Mouse (Mus musculus): ENCODE measurements around the gene Abcc4. TPM values are rescaled to one million over a fixed set of nuclear protein-coding genes. Genes with fewer than 3 reads are reported as not detected.
A peak's percentile ranks its signal among the peaks of the same experiment; 100 is the strongest.

Gene Abcc4
- total and polyA plus RNA-seq, 3 experiments, result 10.4 to 28.7 (median 26.5) TPM

DNA sequence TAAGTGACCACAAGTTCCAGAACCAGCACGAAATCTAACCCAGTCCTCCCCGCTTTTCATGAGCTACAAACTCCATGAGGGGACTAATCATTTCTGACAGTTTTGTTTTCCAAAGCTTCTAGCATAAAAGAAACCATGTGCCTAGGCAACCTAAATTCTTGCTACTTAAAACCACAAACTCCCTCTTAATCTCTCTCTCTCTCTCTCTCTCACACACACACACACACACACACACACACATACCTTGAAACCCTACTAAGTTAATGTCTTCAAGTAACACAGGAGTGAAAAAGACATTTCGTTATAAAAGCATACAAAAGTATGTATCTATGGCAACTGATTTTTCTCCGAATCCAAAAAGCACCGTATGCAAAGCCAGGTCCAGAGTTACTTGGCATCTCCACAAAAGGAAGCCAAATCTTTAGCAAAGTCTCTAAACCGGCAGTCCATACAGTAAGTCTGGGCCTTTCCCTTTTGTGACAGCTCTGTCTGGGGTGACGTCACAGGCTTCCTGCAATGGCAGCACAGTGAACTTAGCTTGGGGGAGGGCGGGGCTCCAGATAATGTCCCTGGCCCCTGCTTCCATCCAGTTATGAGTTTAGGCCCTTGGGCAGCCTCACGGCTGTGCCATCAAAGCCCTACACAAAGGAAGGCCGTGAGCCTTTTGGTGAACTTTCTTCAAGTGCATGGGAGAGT is 23.5 kb downstream of the Abcc4 start:
- peak; percentile 57 for TF ChIP-seq MAZ (IDR thresholded peaks at IDR 0.05; ENCODE audit: low read depth, low read length)
- TF ChIP-seq RAD21 (IDR thresholded peaks at IDR 0.05; ENCODE audit: low read depth, low read length), result no peak
- TF ChIP-seq ELF1 (IDR thresholded peaks at IDR 0.05; ENCODE audit: low read depth, low read length), result peak; percentile 57; the same call in 1 of the 2 replicates
- 0 out of 2 replicates have a peak, but pooled peaks have one; percentile 27 for TF ChIP-seq MYC (IDR thresholded peaks at IDR 0.05; ENCODE audit: low read depth, low read length)
- TF ChIP-seq EP300 (IDR thresholded peaks at IDR 0.05; ENCODE audit: low read length), result no peak; the same call in none of the 2 replicates
- TF ChIP-seq SIN3A (IDR thresholded peaks at IDR 0.05; ENCODE audit: low read length), result peak; percentile 66
- TF ChIP-seq ZNF384 (IDR thresholded peaks at IDR 0.05; ENCODE audit: low read depth, low read length), result no peak
- TF ChIP-seq ZC3H11A (IDR thresholded peaks at IDR 0.05; ENCODE audit: low read depth, low read length), result no peak
- no peak for TF ChIP-seq E2F4 (IDR thresholded peaks at IDR 0.05; ENCODE audit: insufficient replicate concordance, low read depth, low read length)
- no peak for TF ChIP-seq USF1 (IDR thresholded peaks at IDR 0.05; ENCODE audit: low read depth, low read length)
- TF ChIP-seq TBP (conservative IDR thresholded peaks at IDR 0.05; ENCODE audit: low read depth, low read length), result no peak
- TF ChIP-seq MXI1 (IDR thresholded peaks at IDR 0.05; ENCODE audit: low read depth, low read length), result peak; percentile 78; the same call in 1 of the 2 replicates
- no peak for TF ChIP-seq ZKSCAN1 (IDR thresholded peaks at IDR 0.05; ENCODE audit: borderline replicate concordance, low read depth, low read length)
- 0 out of 2 replicates have a peak, but pooled peaks have one; percentile 58 for TF ChIP-seq MEF2A (IDR thresholded peaks at IDR 0.05; ENCODE audit: borderline replicate concordance, low read depth, low read length)
- TF ChIP-seq KAT2A (IDR thresholded peaks at IDR 0.05; ENCODE audit: insufficient replicate concordance, low read length), result no peak
- TF ChIP-seq ETS1 (conservative IDR thresholded peaks at IDR 0.05; ENCODE audit: low read depth, low read length), result peak; percentile 60
- no peak for TF ChIP-seq USF2 (conservative IDR thresholded peaks at IDR 0.05; ENCODE audit: low read depth, low read length)
- TF ChIP-seq NELFE (IDR thresholded peaks at IDR 0.05; ENCODE audit: low read depth, low read length), result peak; percentile 41; the same call in 1 of the 2 replicates
- peak; percentile 78; the same call in 1 of the 2 replicates for TF ChIP-seq MAX (IDR thresholded peaks at IDR 0.05; ENCODE audit: low read length)
- TF ChIP-seq TCF12 (IDR thresholded peaks at IDR 0.05; ENCODE audit: low read depth, low read length), result peak; percentile 27; the same call in 1 of the 2 replicates
- no peak for TF ChIP-seq POLR2AphosphoS2 (IDR thresholded peaks at IDR 0.05; ENCODE audit: low read depth, low read length)
- TF ChIP-seq HCFC1 (IDR thresholded peaks at IDR 0.05; ENCODE audit: low read depth, low read length), result no peak
- TF ChIP-seq CHD1 (IDR thresholded peaks at IDR 0.05; ENCODE audit: low read depth, low read length), result no peak; the same call in 1 of the 2 replicates
- peak; percentile 54; the same call in 1 of the 2 replicates for TF ChIP-seq JUND (conservative IDR thresholded peaks at IDR 0.05; ENCODE audit: low read depth, low read length)
- TF ChIP-seq NRF1 (IDR thresholded peaks at IDR 0.05; ENCODE audit: low read depth, low read length), result peak; percentile 11; the same call in 1 of the 2 replicates
- peak; percentile 70; the same call in 1 of the 2 replicates for TF ChIP-seq RCOR1 (conservative IDR thresholded peaks at IDR 0.05; ENCODE audit: low read depth, low read length)
- TF ChIP-seq ZMIZ1 (IDR thresholded peaks at IDR 0.05; ENCODE audit: low read depth, low read length), result peak; percentile 37
- peak; percentile 25; the same call in 1 of the 2 replicates for TF ChIP-seq BHLHE40 (IDR thresholded peaks at IDR 0.05; ENCODE audit: low read depth, low read length)
- TF ChIP-seq SMC3 (IDR thresholded peaks at IDR 0.05; ENCODE audit: low read depth, low read length), result no peak
- peak; percentile 59; the same call in 1 of the 2 replicates for TF ChIP-seq JUN (IDR thresholded peaks at IDR 0.05; ENCODE audit: insufficient read depth, low read depth, low read length)
- TF ChIP-seq CHD2 (IDR thresholded peaks at IDR 0.05; ENCODE audit: low read length), result no peak; the same call in 1 of the 2 replicates
- TF ChIP-seq POLR2A (IDR thresholded peaks at IDR 0.05; ENCODE audit: low read depth, low read length), result peak; percentile 15; the same call in 1 of the 2 replicates
- TF ChIP-seq CTCF (conservative IDR thresholded peaks at IDR 0.05 in 1 of 2, IDR thresholded peaks at IDR 0.05 in 1 of 2; ENCODE audit: low read depth in 2 of 2, low read length in 2 of 2), result no peak
- no peak for TF ChIP-seq MAFK (IDR thresholded peaks at IDR 0.05; ENCODE audit: insufficient replicate concordance, low read length)
- no peak for TF ChIP-seq PAX5 (IDR thresholded peaks at IDR 0.05; ENCODE audit: low read length)
- TF ChIP-seq IRF4 (IDR thresholded peaks at IDR 0.05; ENCODE audit: low read depth, low read length), result peak; percentile 61; the same call in 1 of the 2 replicates
- no peak for TF ChIP-seq GABPA (IDR thresholded peaks at IDR 0.05; ENCODE audit: insufficient replicate concordance, low read depth, low read length)
- no peak for TF ChIP-seq UBTF (IDR thresholded peaks at IDR 0.05; ENCODE audit: low read depth, low read length)
- peak overlapping the region; percentile 83 for H3K27ac ChIP-seq (ENCODE audit: insufficient read depth, low read depth)
- no peaks in the 10 kb centered on the region for H3K27me3 ChIP-seq (replicated peaks)
- dilution Hi-C loops (cut with MboI; ENCODE audit: extremely low pct_ligation_motif_present, extremely low pct_unique_long_range_greater_than_20kb, low sequenced_read_pairs), result no loop called here
- in situ Hi-C loops (cut with MboI; ENCODE audit: low pct_ligation_motif_present, low pct_unique_long_range_greater_than_20kb, low sequenced_read_pairs), result loop anchor here (25.0 kb wide), 1 partner anchor 1605 kb away; the partner anchor contains the start of gene Mbnl2
- peak overlapping the region in 2 of 3 experiments; percentile 24 to 28 for H3K4me3 ChIP-seq (replicated peaks in 1 of 3; ENCODE audit: low read depth in 2 of 3, low read length in 2 of 3, poor library complexity in 1 of 3)
- peaks cover 47 to 85% of the 10 kb centered on the region in 2 experiments for H3K4me1 ChIP-seq (ENCODE audit: control insufficient read depth in 1 of 2, insufficient read depth in 2 of 2)
- DNase-seq (ENCODE audit: extremely low read depth), result peak; percentile 96
- peaks cover 4 to 14% of the 10 kb centered on the region in 2 experiments for H3K36me3 ChIP-seq (replicated peaks in 1 of 2; ENCODE audit: control insufficient read depth in 1 of 2, insufficient read depth in 1 of 2, low read length in 1 of 2)
- peaks cover 36% of the 10 kb centered on the region for H3K79me2 ChIP-seq (replicated peaks; ENCODE audit: control insufficient read depth, extremely low read depth, insufficient read depth, poor library complexity, severe bottlenecking)
- peak overlapping the region; percentile 92 for H3K4me2 ChIP-seq (ENCODE audit: insufficient read depth, low read depth, poor library complexity, severe bottlenecking)
- H3K9ac ChIP-seq (ENCODE audit: insufficient read depth, low read depth), result peak overlapping the region; percentile 70; the same call in 1 of the 2 replicates
- H3K9me3 ChIP-seq (replicated peaks; ENCODE audit: low read length), result no peaks in the 10 kb centered on the region
